Mouse (Mus musculus) brain, embryonic 14.5 days (tissue): Measurements from ENCODE around the gene Pax5. TPM values are rescaled to one million over a fixed set of nuclear protein-coding genes. Genes with fewer than 3 reads are reported as not detected.

Experiments
- DNase-seq: peaks from one replicate; pipeline ENCODE4 v3.0.0-alpha.2; 2011; ENCODE audit warnings: low read depth
- CTCF ChIP-seq: fragments of 200-500 bp; IDR thresholded peaks from 2 replicates; pipeline ENCODE4 v1.5.1; 2012; ENCODE audit warnings: inconsistent platforms, mild to moderate bottlenecking, moderate library complexity, borderline replicate concordance; ENCODE audit not compliant: insufficient read depth, insufficient read length; ENCODE audit errors: extremely low read depth
- POLR2A ChIP-seq: fragments of 200-500 bp; IDR thresholded peaks from 2 replicates; pipeline ENCODE4 v1.6.1; 2012; ENCODE audit warnings: mild to moderate bottlenecking, inconsistent platforms, borderline replicate concordance; ENCODE audit not compliant: poor library complexity, insufficient read depth, insufficient read length, severe bottlenecking; ENCODE audit errors: extremely low read depth
- polyA plus RNA-seq: library from polyadenylated mRNA; depleted of rRNA; stranded (reverse); fragments of >200 nt; gene quantifications from 2 replicates; pipeline ENCODE4 v1.2.3, GENCODE M21; 2012

Gene Pax5
- polyA plus RNA-seq, 1 experiment, result 15.0 TPM

DNA sequence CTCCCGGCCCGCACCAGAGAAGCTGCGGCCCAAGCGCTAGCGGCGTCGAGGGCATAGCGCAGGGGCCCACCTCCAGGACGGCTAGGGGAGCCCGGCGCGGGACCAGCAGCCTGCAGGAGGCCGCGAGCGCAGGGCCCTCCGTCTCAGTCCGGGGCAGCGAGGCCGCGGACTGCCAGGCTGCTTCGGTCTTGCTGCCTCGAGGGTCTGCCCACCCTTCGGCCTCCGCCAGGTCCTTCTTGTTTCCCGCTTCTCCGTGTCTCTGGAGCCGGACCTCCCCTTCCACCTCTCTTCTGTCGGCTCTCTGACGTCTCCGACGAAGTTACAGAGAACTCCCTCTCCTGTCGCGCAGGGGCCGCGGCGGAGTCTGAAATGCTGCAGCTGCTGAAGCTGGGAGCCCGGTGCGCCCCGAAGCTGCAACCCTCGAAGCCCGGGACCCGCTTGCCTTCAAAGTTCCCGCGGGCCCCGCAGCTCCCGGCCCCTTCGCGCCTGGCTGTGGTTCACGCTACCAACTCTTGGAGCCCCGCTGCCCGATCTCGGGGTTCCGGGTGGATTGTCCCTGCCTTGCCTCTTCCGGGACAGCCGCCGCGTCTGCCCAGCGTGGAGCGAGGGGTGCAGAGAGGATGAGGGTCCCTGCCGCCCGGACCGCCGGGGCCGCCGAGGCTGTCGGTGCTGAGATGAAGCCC lies 6.5 kb downstream of the Pax5 start:
- DNase-seq, result peak; percentile 44
- TF ChIP-seq CTCF (no peak), POLR2A (no peak)

DNA sequence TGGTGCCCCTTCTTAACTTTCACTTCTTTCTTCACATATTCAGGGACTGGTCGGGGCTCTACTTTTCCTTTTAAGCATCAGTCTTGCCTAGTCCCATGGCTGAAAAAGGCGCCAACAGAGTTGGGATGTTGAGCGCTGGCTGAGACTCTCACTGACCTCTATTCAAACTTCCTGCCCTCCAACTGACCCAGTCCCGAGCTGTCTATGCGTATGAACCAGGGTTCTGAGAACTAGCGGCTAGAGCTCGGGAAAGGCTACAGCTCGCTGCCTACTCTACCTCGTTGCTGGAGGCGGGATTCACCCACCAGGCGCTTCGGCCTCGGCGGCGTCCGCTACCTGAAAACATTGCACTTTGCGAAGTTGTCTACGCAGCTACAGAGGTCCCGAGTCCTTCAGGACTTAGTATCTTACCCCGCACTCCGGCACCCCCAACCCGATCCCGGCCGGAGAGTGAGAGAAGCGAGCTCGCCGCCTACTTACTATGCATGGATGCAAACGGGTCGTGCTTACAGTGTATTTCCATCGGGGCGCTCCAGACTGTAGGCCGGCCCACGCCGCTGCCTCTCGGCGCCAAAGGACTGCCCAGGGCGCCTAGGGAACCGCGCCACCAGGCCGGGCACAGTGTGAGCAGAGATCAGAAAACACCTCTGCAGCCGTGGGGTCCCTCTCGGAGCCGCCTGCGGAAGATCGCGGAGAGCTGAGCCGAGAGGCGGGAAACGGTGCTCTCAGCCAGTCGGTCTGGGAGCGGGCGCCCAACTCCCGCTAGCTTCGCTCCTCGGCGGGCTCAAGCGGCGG lies 7.2 kb downstream of the Pax5 start:
- TF ChIP-seq CTCF (no peak), POLR2A (no peak)
- DNase-seq, result peak; percentile 52

DNA sequence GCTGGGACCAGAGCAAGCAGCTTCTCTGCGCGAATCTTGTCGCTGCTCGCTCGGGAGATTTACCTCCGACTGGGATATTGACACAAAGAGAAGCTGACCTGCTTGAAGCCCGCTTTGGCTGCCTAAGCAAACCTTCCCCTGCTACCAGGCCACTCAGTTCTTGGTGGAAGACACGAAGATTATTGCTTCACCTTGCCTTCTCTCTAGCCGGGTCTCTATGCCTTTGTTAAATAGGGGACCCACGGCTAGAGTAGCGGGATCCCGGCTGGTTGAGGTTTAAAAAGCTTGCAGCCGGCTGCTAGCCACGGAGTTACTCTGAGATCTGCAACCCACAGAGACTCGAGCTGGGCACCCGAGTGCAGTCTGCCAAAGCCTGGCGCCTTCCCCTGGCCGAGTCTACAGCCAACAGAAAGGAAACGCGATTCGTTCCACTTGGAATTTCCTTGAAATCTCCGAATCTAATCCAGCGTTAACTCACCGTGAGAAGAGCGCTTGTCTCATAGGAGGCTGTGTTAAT lies 8.2 kb downstream of the Pax5 start:
- peak; percentile 69 for DNase-seq
- TF ChIP-seq POLR2A (no peak), CTCF (no peak)

DNA sequence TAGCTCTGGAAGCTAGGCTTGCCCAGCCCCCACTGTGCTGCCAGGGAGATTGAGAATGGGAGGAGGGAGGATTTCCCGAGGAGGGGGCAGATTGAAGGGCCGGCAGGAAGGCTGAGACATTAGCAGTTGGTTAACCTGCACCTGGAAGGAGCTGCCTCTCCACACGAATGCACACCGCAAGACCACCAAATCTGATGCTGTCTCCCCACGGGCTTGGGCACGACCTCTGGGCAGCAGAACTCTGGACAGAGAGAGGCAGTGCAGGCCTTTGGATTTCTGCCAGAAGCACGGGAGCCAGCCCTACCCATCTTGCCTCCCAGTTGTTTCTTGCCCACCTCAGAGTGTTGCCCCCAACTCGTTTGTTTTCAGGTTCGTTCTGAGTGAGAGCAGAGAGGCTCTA lies 8.8 kb downstream of the Pax5 start:
- no peak for DNase-seq
- no peak for TF ChIP-seq POLR2A
- TF ChIP-seq CTCF, result no peak

DNA sequence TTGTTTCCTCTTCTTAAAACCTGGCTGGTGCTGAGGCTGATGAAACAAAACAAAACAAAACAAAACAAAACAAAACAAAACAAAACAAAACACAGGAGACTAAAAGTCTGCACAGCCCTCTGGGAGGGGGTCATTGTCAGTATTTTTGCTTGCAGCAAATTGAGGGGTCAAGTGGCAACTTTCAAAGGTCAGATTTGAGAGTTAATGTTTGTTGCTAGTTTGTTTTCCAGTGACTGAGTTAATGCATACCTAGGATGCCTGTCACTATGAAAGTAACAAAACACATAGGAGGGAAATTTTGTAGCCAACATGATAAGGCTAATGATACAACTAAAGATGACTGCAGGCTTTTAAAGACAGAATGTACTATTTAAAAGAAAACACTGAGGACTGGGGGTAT lies 13.6 kb downstream of the Pax5 start:
- DNase-seq, result no peak
- TF ChIP-seq CTCF (no peak), POLR2A (no peak)

DNA sequence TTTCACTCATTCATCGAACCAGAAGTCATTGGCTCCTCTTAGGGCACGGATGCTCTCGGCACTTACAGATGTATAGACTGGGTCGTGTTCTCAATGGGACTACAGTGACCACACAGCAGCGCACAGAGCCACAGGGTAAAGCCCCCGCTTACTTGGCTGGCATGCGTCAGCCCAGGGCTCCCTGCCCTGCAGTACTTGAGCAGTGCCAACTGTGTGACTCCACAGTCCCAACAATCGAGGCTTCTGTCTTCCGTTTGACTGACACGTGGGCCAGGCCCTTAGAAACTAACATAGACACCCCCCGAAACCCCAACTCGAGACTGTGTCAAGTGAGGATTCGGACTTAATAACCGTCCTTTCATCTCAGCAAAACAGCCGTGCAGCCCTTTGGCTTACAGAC lies 15.9 kb downstream of the Pax5 start:
- no peak for TF ChIP-seq CTCF
- no peak for TF ChIP-seq POLR2A
- peak; percentile 49 for DNase-seq

DNA sequence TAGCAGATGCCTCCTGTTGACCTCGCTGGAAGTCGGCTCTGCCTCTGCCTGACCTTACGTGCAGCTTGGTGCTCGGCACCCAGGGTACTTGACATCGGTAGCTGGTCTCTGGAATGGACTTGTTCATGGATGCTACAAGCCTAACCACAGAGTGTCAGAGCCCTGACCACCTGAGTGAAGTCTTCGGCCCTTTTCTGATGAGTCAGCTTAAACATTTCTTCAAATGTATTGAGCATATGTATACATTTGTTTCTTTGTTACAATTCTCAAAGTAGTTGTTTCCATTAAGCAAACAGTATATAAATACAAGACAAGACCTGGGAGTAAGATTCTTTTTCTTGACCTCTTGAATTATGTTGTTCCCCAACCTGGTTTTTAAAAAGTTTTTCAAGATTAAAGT lies 24.7 kb downstream of the Pax5 start:
- no peak for TF ChIP-seq CTCF
- no peak for TF ChIP-seq POLR2A
- DNase-seq, result no peak

DNA sequence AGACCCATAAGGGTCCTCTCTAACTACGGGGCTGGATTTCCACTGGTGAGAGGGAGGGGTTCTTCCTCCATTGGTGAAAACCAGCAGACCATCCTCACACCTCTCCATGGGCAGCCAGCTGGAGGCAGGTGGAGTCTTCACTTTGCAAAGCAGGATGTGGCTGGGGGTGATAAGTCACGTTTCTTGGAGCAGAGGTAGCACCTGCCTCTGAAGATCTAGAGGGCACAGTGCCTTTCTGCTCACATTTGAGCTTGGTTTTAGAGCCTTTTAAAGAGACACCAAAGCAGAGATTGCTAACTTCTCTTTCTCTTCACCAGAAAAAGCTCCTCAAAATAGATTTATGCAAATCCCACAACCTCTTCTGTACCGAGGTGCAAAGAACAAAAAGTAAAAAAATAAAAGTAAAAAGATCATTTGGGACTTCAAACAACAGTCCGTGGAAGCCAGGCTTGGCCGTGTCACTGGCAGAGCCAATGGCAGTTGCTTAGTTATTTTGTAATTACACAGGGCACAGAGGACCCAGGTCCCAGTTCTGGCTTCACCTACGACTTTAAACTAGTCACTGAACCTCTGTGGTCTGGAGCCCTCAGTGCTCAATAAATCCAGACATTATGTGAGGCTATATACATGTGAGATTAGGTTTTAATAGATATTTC lies 29.9 kb downstream of the Pax5 start:
- no peak for DNase-seq
- TF ChIP-seq POLR2A (no peak), CTCF (no peak)

DNA sequence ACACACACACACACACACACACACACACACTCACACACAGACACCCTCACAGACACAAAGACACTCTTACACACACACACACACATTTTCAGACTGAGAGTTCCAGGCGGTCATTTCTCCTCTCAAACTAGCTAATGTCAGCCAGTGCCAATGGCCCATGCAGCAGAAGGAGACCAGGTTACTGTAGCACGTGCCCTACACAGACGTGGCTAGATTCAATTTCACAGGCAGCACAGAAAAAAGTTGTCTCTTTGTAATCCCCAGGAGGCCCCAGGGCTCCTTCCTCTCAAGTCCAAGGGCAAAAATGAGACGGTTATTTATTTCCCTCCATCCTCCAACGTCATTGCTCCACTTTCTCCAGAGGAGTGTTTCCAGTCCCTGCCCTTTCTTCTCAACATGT lies 31.6 kb downstream of the Pax5 start:
- DNase-seq, result no peak
- TF ChIP-seq POLR2A, result no peak
- no peak for TF ChIP-seq CTCF

DNA sequence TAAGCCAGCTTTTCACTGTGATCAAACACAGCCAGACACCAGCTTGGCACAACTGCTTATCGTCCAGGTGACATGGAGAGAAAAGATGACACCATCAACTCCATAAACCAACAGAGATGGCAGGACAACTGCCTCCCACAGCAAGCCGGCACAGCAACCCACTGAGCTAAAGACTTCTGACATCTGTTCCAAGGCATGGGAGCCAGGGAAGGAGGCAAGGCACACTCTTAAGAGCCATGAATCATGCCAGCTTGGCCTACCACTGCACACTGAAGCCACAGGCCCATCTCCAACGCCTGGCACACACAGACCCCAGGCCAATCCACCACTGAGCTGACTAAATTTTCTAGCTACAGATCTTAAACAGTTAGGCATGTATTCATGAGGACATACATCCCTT lies 32.3 kb downstream of the Pax5 start:
- no peak for DNase-seq
- TF ChIP-seq CTCF, result no peak
- TF ChIP-seq POLR2A, result no peak

DNA sequence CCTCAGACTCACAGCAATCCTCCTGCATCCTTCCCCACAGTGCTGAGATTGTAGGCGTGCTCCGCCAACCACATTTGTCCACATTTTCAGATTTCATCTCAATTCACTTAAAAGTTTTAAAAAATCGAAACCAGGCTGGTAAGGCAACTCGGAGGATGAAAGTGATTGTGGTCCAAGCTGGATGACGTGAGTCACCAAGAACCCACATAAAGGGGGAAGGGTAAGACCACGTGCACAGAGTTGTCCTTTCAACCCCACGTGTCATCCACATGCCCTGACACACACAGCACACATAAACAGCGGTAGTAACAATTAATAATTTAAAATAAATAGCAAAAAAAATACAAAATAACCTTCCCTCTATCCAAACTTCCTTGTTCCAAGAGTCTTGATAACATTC lies 35.3 kb downstream of the Pax5 start:
- TF ChIP-seq POLR2A (no peak), CTCF (no peak)
- no peak for DNase-seq

DNA sequence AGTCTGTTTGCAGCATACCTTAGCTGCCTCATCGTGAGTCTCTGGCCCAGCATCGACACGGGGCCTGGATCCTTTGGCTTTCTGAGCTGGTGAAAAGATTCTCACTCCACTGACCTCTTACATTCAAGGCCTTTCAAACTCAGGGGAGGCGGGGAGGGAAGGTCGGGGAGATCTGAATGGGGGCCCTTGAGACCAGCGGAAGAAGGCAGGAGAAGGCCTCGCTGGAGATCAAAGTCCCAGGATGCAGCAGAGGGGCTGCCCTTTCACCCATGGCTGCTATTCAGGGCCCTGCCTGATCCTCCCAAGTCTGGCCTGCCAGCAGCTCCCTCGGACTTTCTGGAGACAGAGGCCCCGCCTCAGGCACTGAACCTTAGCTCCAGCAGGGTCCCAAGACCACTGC lies 36.6 kb downstream of the Pax5 start:
- no peak for DNase-seq
- TF ChIP-seq CTCF, result no peak
- TF ChIP-seq POLR2A, result no peak
